Mouse (Mus musculus): Measurements from ENCODE around the gene Rex2. TPM values are rescaled to one million over a fixed set of nuclear protein-coding genes. Genes with fewer than 3 reads are reported as not detected.
"Not testable (repeated sequence)": the region's sequence is repeated elsewhere in the genome, so short reads cannot be mapped to it uniquely, and the experiment has no call there.

The Rex2 gene
- polyA plus RNA-seq (2012; rRNA removed) = not detected in 2 replicates

DNA sequence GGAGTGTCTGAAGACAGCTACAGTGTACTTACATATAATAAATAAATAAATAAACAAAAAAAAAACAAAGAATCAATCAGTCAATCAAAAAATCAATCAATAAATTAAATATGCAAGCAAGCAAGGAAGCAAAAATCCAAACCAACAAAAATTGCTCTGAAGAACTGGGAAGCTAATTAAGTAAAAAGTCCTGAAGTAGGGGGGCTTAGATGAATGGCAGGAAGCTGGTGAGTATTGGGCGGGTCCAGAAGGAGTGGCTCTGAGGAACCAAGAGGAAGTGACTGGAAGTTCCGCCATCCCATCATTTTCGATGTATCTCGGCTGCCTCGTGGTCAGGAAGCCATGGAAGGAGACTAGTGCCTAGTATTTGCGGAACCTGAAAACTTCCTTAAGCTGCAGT is at the start of gene Rex2:
Rex2 (plus strand) TSS at position 301 of the 400 bp plus-strand sequence.
- no CpG with 5 or more reads among the region's 6 CpGs for WGBS
- DNase-seq (ENCODE audit: low read depth, low spot score) = not testable (repeated sequence)

DNA sequence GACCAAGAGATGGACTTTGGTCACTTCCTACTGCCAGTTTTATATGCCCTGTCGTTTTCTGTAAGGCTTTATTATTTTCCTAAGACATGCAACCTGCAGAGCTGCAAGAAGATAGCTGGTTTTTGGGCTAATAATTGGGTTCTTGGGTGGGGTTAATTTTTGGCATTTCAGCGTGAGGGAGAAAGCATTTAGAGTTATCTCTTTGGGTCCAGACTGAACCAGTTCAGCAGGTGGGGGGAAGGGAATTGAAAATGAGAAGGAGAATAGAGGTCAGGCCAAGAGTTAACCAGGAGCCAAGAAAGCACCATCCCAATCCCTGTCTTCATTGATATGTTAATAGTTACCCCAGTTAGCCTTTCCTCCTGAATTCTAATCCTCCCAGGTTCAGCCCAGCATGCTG is 45.1 kb upstream of the Rex2 start:
- DNase-seq (ENCODE audit: low read depth, low spot score) = not testable (repeated sequence)
- 23% methylated on average over 2 of the region's 2 CpGs for WGBS

- WGBS = no CpG with 5 or more reads among the region's 1 CpGs
- DNase-seq (ENCODE audit: low read depth, low spot score) = not testable (repeated sequence)
These were observed 3.2 kb upstream of the Rex2 start for GRCm38 (mm10) chr4:147018400-147018799.

DNA sequence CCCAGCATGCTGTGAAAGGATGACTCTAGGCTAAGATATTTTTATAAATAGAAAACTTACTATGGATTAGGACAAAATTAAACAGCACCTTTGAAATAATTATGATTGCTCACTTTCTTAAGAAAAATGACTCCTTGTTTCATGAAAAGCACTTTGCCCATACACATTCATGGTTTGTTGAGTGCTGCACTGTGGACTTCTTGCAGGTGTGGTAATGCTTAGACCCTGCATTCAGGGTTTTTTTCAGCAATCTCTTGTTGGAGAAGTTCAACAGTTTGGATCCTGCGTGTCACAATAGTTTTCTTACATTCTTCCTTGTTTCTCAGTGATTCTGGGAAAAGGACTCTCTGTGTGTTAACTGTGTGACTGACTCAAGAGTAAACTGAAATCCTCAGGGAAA is 4.7 kb downstream of the Rex2 start:
- not testable (repeated sequence) for DNase-seq (ENCODE audit: low read depth, low spot score)

GRCm38 (mm10) chr4:147031308-147032036 is 9.8 kb downstream of the Rex2 start:
- 95% methylated on average over 1 of the region's 2 CpGs for WGBS

More for the DNA sequence above, 4.7 kb downstream of the Rex2 start:
- 62% methylated on average over 1 of the region's 1 CpGs for WGBS

DNA sequence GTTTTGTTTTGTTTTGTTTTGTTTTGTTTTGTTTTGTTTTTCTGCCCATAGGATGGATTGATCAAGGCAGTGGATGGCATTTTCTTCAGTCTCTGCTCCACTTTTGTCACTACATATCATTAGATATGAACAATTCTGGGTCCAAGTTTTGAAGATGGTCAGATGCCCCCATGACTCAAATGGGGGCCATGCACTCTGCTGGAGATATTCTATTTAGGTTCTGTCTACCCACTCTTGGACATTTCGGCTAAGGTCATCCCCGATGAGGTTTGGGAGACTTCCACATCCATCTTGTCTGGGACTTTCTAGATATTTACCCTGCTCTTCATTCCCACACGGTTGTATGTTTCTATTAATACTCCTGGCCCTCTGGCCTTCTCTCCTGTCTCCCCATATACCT is 42.1 kb downstream of the Rex2 start:
- 79% methylated on average over 3 of the region's 3 CpGs for WGBS
- DNase-seq (ENCODE audit: low read depth, low spot score) = not testable (repeated sequence)

More at GRCm38 (mm10) chr4:147031308-147032036, 9.8 kb downstream of the Rex2 start:
- DNase-seq (ENCODE audit: low read depth, low spot score) = not testable (repeated sequence)

GRCm38 (mm10) chr4:147065861-147066260 is 44.2 kb downstream of the Rex2 start:
- 88% methylated on average over 3 of the region's 3 CpGs for WGBS
- DNase-seq (ENCODE audit: low read depth, low spot score) = not testable (repeated sequence)

- 81% methylated on average over 1 of the region's 1 CpGs for WGBS
- not testable (repeated sequence) for DNase-seq (ENCODE audit: low read depth, low spot score)
These were observed 44.7 kb downstream of the Rex2 start for GRCm38 (mm10) chr4:147066380-147066779.

DNA sequence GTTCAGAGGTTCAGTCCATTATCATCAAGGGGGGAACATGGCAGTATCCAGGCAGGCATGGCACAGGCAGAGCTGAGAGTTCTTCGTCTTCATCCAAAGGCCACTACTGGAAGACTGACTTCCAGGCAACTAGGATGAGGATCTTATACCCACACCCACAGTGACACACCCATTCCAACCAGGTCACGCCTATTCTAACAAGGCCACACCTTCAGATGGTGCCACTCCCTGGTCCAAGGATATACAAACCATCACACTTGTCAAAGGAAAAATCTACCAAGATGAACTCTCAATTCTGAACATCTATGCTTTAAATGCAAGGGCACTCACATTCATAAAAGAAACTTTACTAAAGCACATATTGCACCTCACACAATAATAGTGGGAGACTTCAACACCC is 74.0 kb downstream of the Rex2 start:
- not testable (repeated sequence) for DNase-seq (ENCODE audit: low read depth, low spot score)
- 55% methylated on average over 2 of the region's 2 CpGs for WGBS

- DNase-seq (ENCODE audit: low read depth, low spot score) = not testable (repeated sequence)
- 3% methylated on average over 103 of the region's 109 CpGs for WGBS
These were observed 80.3 kb downstream of the Rex2 start for GRCm38 (mm10) chr4:147101666-147102626.

DNA sequence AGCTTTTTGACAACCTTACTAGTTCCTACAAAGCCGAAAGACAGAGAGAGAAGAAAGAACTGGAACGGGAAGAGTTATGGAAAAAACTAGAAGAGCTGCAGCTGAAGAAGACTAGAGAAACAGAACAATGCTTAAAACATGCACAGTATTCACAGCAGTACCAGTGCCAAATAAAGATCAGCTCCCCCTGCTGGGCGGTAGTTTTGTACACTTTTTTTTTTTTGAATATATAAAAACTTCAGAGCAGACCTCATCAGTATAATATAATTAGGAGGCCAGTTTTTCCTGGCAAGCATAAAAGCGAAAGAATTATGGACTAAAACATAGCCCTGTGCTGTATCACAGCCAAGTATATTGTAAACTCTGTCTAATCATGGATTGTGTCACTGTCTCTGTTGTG is 82.2 kb downstream of the Rex2 start:
- not testable (repeated sequence) for DNase-seq (ENCODE audit: low read depth, low spot score)
- WGBS = 40% methylated on average over 4 of the region's 4 CpGs

Other genes with a start within 250 kb of the Rex2 start
- gene Gm21411, start 112.3 kb upstream of the Rex2 start, polyA plus RNA-seq (2012; rRNA removed) = not detected in 2 replicates
- not detected in 2 replicates for gene Zfp989, start 49.9 kb upstream of the Rex2 start, polyA plus RNA-seq (2012; rRNA removed)
- 0.16 and 0.19 TPM in 2 replicates for gene Zfp991, start 110.2 kb downstream of the Rex2 start, polyA plus RNA-seq (2012; rRNA removed)

All from large intestine, adult 2 months (tissue).